Mouse (Mus musculus) forebrain, postnatal 0 days (tissue): ENCODE results near the gene Arl4c. TPM values are rescaled to one million over a fixed set of nuclear protein-coding genes. Genes with fewer than 3 reads are reported as not detected.

Source experiments
- ATAC-seq: fragments of 200-750 bp; cut with Nextera tagmentation; 2 replicates; pipeline ENCODE4 v1.8.0; 2017; ENCODE audit warnings: mild to moderate bottlenecking, moderate library complexity
- DNase-seq: peaks from one replicate; pipeline ENCODE4 v3.0.0-alpha.2; 2015
- H3K27ac ChIP-seq: fragments of 300-500 bp; sonication (generic); 2 replicates; pipeline ENCODE4 v1.5.1; 2014; ENCODE audit warnings: low read depth, mild to moderate bottlenecking, antibody characterized with exemption, low read length, moderate library complexity, mixed read lengths
- H3K27me3 ChIP-seq: fragments of 300-500 bp; sonication (generic); 2 replicates; pipeline ENCODE4 v1.6.1; 2014; ENCODE audit warnings: mild to moderate bottlenecking, low read length, mixed read lengths; ENCODE audit not compliant: insufficient read depth
- H3K36me3 ChIP-seq: fragments of 300-500 bp; sonication (generic); 2 replicates; pipeline ENCODE4 v1.6.1; 2014; ENCODE audit warnings: mild to moderate bottlenecking, moderate library complexity; ENCODE audit not compliant: insufficient read depth
- H3K4me1 ChIP-seq: fragments of 300-500 bp; sonication (generic); 2 replicates; pipeline ENCODE4 v1.6.1; 2014; ENCODE audit warnings: antibody characterized with exemption; ENCODE audit not compliant: insufficient read depth
- H3K4me2 ChIP-seq: fragments of 300-500 bp; sonication (generic); 2 replicates; pipeline ENCODE4 v1.6.1; 2014; ENCODE audit warnings: low read depth, mild to moderate bottlenecking, moderate library complexity
- H3K4me3 ChIP-seq: fragments of 300-500 bp; sonication (generic); 2 replicates; pipeline ENCODE4 v1.5.1; 2014; ENCODE audit warnings: low read depth, low read length, mixed read lengths
- H3K9ac ChIP-seq: fragments of 300-500 bp; sonication (generic); 2 replicates; pipeline ENCODE4 v1.6.1; 2014; ENCODE audit warnings: mild to moderate bottlenecking
- H3K9me3 ChIP-seq: fragments of 300-500 bp; sonication (generic); 2 replicates; pipeline ENCODE4 v1.6.1; 2016; ENCODE audit warnings: low read length
- CTCF ChIP-seq: sonication (generic); IDR thresholded peaks from 2 replicates; pipeline ENCODE4 v1.5.1; 2016; ENCODE audit warnings: antibody characterized with exemption, control low read depth, low read depth
- WGBS: fragments of 180-500 bp; shearing (Covaris S2); extraction: QIAGEN DNeasy Blood & Tissue Kit; methylation state at CpG from one replicate; pipeline ENCODE4 v1.1.7; 2014; 5-methylcytosine and 5-hydroxymethylcytosine counted together
- polyA plus RNA-seq: library from polyadenylated mRNA; unstranded; fragments of >200 nt; fragmentation: Nextera tagmentation; extraction: Ambion mirVana; gene quantifications from 2 replicates; pipeline ENCODE4 v1.2.1, GENCODE M21; 2015
- total RNA-seq: library from RNA; depleted of rRNA; stranded (reverse); fragments of >200 nt; gene quantifications from 2 replicates; pipeline ENCODE4 v1.2.3, GENCODE M21; 2014

Gene Arl4c
- total and polyA plus RNA-seq, 2 experiments from 2014 or later, result 40.2 to 106 TPM

GRCm38 (mm10) chr1:88742372-88742771 lies 40.4 kb upstream of the Arl4c start:
- ATAC-seq (peak; percentile 38), DNase-seq (peak; percentile 86)
- H3K9me3 ChIP-seq, result no peaks in the 10 kb centered on the region
- no peak overlapping the region for H3K4me3 ChIP-seq
- no peak overlapping the region for H3K9ac ChIP-seq
- TF ChIP-seq CTCF, result peak; percentile 93
- H3K36me3 ChIP-seq, result no peaks in the 10 kb centered on the region
- WGBS, result 41% methylated on average over 7 of the region's 7 CpGs
- no peak overlapping the region for H3K27ac ChIP-seq
- no peaks in the 10 kb centered on the region for H3K4me1 ChIP-seq
- no peak overlapping the region for H3K4me2 ChIP-seq
- no peaks in the 10 kb centered on the region for H3K27me3 ChIP-seq

- Histone ChIP-seq H3K9ac (no peak overlapping the region), H3K27me3 (no peaks in the 10 kb centered on the region), H3K36me3 (no peaks in the 10 kb centered on the region), H3K27ac (no peak overlapping the region), H3K4me2 (no peak overlapping the region), H3K4me3 (no peak overlapping the region), H3K4me1 (no peaks in the 10 kb centered on the region), H3K9me3 (no peaks in the 10 kb centered on the region)
- ATAC-seq, result no peak
- no peak for TF ChIP-seq CTCF
- no peak for DNase-seq
- WGBS, result 60% methylated on average over 4 of the region's 4 CpGs
Observed at GRCm38 (mm10) chr1:88739546-88739945, 37.5 kb upstream of the Arl4c start.

GRCm38 (mm10) chr1:88738931-88739330 lies 36.9 kb upstream of the Arl4c start:
- Histone ChIP-seq H3K4me3 (no peak overlapping the region), H3K36me3 (no peaks in the 10 kb centered on the region), H3K27ac (no peak overlapping the region), H3K9me3 (no peaks in the 10 kb centered on the region), H3K9ac (no peak overlapping the region), H3K27me3 (no peaks in the 10 kb centered on the region), H3K4me2 (no peak overlapping the region), H3K4me1 (no peaks in the 10 kb centered on the region)
- DNase-seq, result no peak
- ATAC-seq, result peak; percentile 61; the same call in 1 of the 2 replicates
- TF ChIP-seq CTCF, result no peak
- WGBS, result 61% methylated on average over 3 of the region's 3 CpGs

- ATAC-seq, result no peak
- TF ChIP-seq CTCF, result no peak
- no peak for DNase-seq
- no peaks in the 10 kb centered on the region for H3K4me1 ChIP-seq
- no peak overlapping the region for H3K4me3 ChIP-seq
- H3K9me3 ChIP-seq, result no peaks in the 10 kb centered on the region
- no peaks in the 10 kb centered on the region for H3K36me3 ChIP-seq
- H3K27me3 ChIP-seq, result no peaks in the 10 kb centered on the region
- H3K27ac ChIP-seq, result no peak overlapping the region
- 86% methylated on average over 1 of the region's 1 CpGs for WGBS
- no peak overlapping the region for H3K4me2 ChIP-seq
- no peak overlapping the region for H3K9ac ChIP-seq
Observed at GRCm38 (mm10) chr1:88729496-88729895, 27.5 kb upstream of the Arl4c start.

- Histone ChIP-seq H3K27ac (no peak overlapping the region), H3K9me3 (no peaks in the 10 kb centered on the region), H3K9ac (no peak overlapping the region), H3K27me3 (no peaks in the 10 kb centered on the region), H3K4me2 (no peak overlapping the region), H3K4me1 (no peaks in the 10 kb centered on the region), H3K36me3 (no peaks in the 10 kb centered on the region), H3K4me3 (no peak overlapping the region)
- no peak for TF ChIP-seq CTCF
- DNase-seq (no peak), ATAC-seq (no peak)
- WGBS, result 94% methylated on average over 1 of the region's 1 CpGs
Observed at GRCm38 (mm10) chr1:88727369-88727768, 25.3 kb upstream of the Arl4c start.

GRCm38 (mm10) chr1:88725716-88726115 lies 23.7 kb upstream of the Arl4c start:
- 65% methylated on average over 1 of the region's 1 CpGs for WGBS
- ATAC-seq (no peak), DNase-seq (no peak)
- Histone ChIP-seq H3K27ac (no peak overlapping the region), H3K36me3 (no peaks in the 10 kb centered on the region), H3K9ac (no peak overlapping the region), H3K4me1 (no peaks in the 10 kb centered on the region), H3K4me3 (no peak overlapping the region), H3K4me2 (no peak overlapping the region), H3K27me3 (no peaks in the 10 kb centered on the region), H3K9me3 (no peaks in the 10 kb centered on the region)
- TF ChIP-seq CTCF, result no peak

- Histone ChIP-seq H3K4me3 (no peak overlapping the region), H3K4me2 (no peak overlapping the region), H3K27ac (no peak overlapping the region), H3K9me3 (no peaks in the 10 kb centered on the region), H3K27me3 (no peaks in the 10 kb centered on the region), H3K4me1 (no peaks in the 10 kb centered on the region; the same call in 1 of the 2 replicates), H3K9ac (no peak overlapping the region), H3K36me3 (no peaks in the 10 kb centered on the region)
- ATAC-seq (no peak), DNase-seq (no peak)
- WGBS, result 53% methylated on average over 11 of the region's 11 CpGs
- peak; percentile 37 for TF ChIP-seq CTCF
Observed at GRCm38 (mm10) chr1:88720626-88721229, 18.7 kb upstream of the Arl4c start.
